16 mouse cellular contexts compared by ENCODE assay signal in the genomic region with DNA sequence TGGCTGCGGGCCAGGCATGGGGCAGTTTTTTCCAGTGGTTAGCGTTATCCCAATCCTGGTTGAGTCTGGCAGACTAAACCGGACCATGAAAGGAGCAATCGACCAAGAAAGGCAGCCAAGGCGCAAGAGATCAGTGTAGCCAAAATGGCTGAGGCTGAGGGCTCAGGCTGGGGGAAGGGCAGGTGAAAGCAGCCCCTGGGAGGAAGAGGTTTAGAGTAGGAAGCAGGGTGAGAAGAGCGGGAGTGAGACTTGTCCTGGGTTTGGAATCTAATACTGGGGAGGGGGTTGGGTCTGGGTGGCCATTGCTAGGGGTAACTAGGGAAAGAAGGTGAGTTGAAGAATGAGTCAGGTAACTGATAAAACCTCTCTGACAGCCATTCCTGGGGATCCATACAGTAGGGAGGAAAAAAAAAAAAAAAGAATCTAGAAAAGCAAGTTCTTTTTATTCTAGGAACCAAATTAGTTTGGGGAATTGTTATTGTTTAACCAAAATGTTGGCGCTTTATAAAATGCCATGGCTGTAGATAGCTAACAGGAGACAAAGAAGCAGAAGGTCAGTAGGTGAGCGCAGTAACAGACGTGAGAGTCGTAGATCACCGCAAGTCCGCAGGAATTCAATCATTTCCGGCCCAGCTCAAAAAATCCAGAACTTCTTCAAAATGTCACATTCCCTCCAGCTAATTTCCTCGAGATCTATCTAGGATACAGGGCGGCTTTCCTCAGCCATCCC. TPM values are rescaled to one million over a fixed set of nuclear protein-coding genes. Genes with fewer than 3 reads are reported as not detected.
DNase-seq lines count a peak whose midpoint lies in the region; ATAC-seq and TF ChIP-seq lines count a peak whose summit lies in the region.
"Had no signal": no experiment of that assay in that cellular context is flagged by ENCODE, and none has a peak within 500 bp of the region (broad histone marks: within the 10 kb centered on the region; RNA-seq: fewer than 3 reads in every experiment).

No protein-coding gene starts in this region.

- WGBS in kidney, embryonic 15.5 days = 54% methylated on average over 15 of the region's 15 CpGs
- WGBS in kidney, postnatal 0 days = 52% methylated on average over 15 of the region's 15 CpGs
- 83% methylated on average over 15 of the region's 15 CpGs for WGBS in forebrain, embryonic 11.5 days

- no peaks in the 10 kb centered on the region for H3K9me3 ChIP-seq in kidney, embryonic 15.5 days (replicated peaks)
- H3K9me3 ChIP-seq in kidney, postnatal 0 days (replicated peaks; ENCODE audit: low read length) = no peaks in the 10 kb centered on the region
- no peaks in the 10 kb centered on the region for H3K9me3 ChIP-seq in forebrain, embryonic 11.5 days (ENCODE audit: control insufficient read depth, low read length)
- H3K9me3 ChIP-seq: hindbrain, embryonic 15.5 days; limb, embryonic 15.5 days; neural tube, embryonic 13.5 days had no signal

- H3K4me1 ChIP-seq in kidney, embryonic 15.5 days = peaks cover 44% of the 10 kb centered on the region
- peaks cover 14% of the 10 kb centered on the region; the same call in 1 of the 2 replicates for H3K4me1 ChIP-seq in kidney, postnatal 0 days (replicated peaks; ENCODE audit: insufficient read depth, low read length)
- H3K4me1 ChIP-seq in forebrain, embryonic 11.5 days (replicated peaks; ENCODE audit: control insufficient read depth, insufficient read depth, low read length) = 0 out of 2 replicates have a peak, but pooled peaks cover 3% of the 10 kb centered on the region
- H3K4me1 ChIP-seq: hindbrain, embryonic 15.5 days had no signal

- no peak for TF ChIP-seq CTCF in kidney, postnatal 0 days (IDR thresholded peaks at IDR 0.05; ENCODE audit: low read depth)

- no peak overlapping the region for H3K4me3 ChIP-seq in kidney, embryonic 15.5 days (replicated peaks)
- H3K4me3 ChIP-seq in kidney, postnatal 0 days (replicated peaks; ENCODE audit: low read depth, low read length) = no peak overlapping the region
- H3K4me3 ChIP-seq in forebrain, embryonic 11.5 days (ENCODE audit: low read depth, low read length) = no peak overlapping the region
- H3K4me3 ChIP-seq: hindbrain, embryonic 15.5 days; limb, embryonic 15.5 days; neural tube, embryonic 13.5 days had no signal

- ATAC-seq in kidney, embryonic 15.5 days (replicated peaks; ENCODE audit: low FRiP score) = no peak
- no peak for ATAC-seq in kidney, postnatal 0 days (replicated peaks; ENCODE audit: low FRiP score, low read depth)
- ATAC-seq in forebrain, embryonic 11.5 days (replicated peaks; ENCODE audit: low FRiP score) = no peak

- peak overlapping the region; percentile 72 for H3K27ac ChIP-seq in kidney, embryonic 15.5 days
- H3K27ac ChIP-seq in kidney, postnatal 0 days = peak overlapping the region; percentile 58; the same call in 1 of the 2 replicates
- H3K27ac ChIP-seq in forebrain, embryonic 11.5 days (ENCODE audit: low read depth, low read length) = no peak overlapping the region
- H3K27ac ChIP-seq: hindbrain, embryonic 15.5 days; limb, embryonic 15.5 days; neural tube, embryonic 13.5 days had no signal

- H3K4me2 ChIP-seq in kidney, embryonic 15.5 days = no peak overlapping the region
- H3K4me2 ChIP-seq in kidney, postnatal 0 days (ENCODE audit: low read length) = no peak overlapping the region
- H3K4me2 ChIP-seq in forebrain, embryonic 11.5 days (ENCODE audit: low read depth, low read length, severe bottlenecking) = no peak overlapping the region
- H3K4me2 ChIP-seq: hindbrain, embryonic 15.5 days; limb, embryonic 15.5 days; neural tube, embryonic 13.5 days had no signal

- no peak overlapping the region for H3K9ac ChIP-seq in kidney, embryonic 15.5 days
- H3K9ac ChIP-seq in kidney, postnatal 0 days (ENCODE audit: low read depth, low read length) = no peak overlapping the region
- H3K9ac ChIP-seq in forebrain, embryonic 11.5 days (ENCODE audit: low read length) = no peak overlapping the region
- H3K9ac ChIP-seq: hindbrain, embryonic 15.5 days; limb, embryonic 15.5 days; neural tube, embryonic 13.5 days had no signal

- H3K27me3 ChIP-seq in kidney, embryonic 15.5 days = no peaks in the 10 kb centered on the region
- H3K27me3 ChIP-seq in kidney, postnatal 0 days (ENCODE audit: insufficient read depth, low read length) = no peaks in the 10 kb centered on the region
- H3K27me3 ChIP-seq in forebrain, embryonic 11.5 days (ENCODE audit: control insufficient read depth, insufficient read depth, low read length) = no peaks in the 10 kb centered on the region
- H3K27me3 ChIP-seq: hindbrain, embryonic 15.5 days had no signal

- no peak for DNase-seq in kidney, postnatal 10 days
- DNase-seq in ES-CJ7 (ENCODE audit: low read depth, low spot score) = peak; percentile 70
- DNase-seq in R1 (ENCODE audit: low read depth, low spot score) = peak; percentile 86
- DNase-seq in kidney, postnatal 0 days (ENCODE audit: low spot score) = no peak
- DNase-seq in gastrocnemius, adult 18-20 months (ENCODE audit: low spot score) = no peak
- no peak for DNase-seq in forebrain, embryonic 11.5 days (ENCODE audit: low spot score)
- DNase-seq in adrenal gland, postnatal 36 days = no peak
- DNase-seq: cerebellum, adult 11 months; cerebellum, postnatal 14 days; gastrocnemius, postnatal 25 days; heart, postnatal 14 days; right cerebral cortex, postnatal 25 days had no signal

- no peaks in the 10 kb centered on the region for H3K36me3 ChIP-seq in kidney, embryonic 15.5 days
- no peaks in the 10 kb centered on the region for H3K36me3 ChIP-seq in kidney, postnatal 0 days (ENCODE audit: insufficient read depth, low read length)
- H3K36me3 ChIP-seq in forebrain, embryonic 11.5 days (ENCODE audit: control insufficient read depth, insufficient read depth, low read length) = no peaks in the 10 kb centered on the region
- H3K36me3 ChIP-seq: hindbrain, embryonic 15.5 days; limb, embryonic 15.5 days; neural tube, embryonic 13.5 days had no signal

RNA-seq across cellular contexts. Expression of a gene that starts 6.7 kb away (rescaled TPM):
- polyA plus RNA-seq in kidney, embryonic 15.5 days (2015; fragmentation: Nextera tagmentation; extraction: Ambion mirVana) = 477 and 481 TPM in 2 replicates
- 324 and 337 TPM in 2 replicates for polyA plus RNA-seq in kidney, postnatal 0 days (2015; fragmentation: Nextera tagmentation; extraction: Ambion mirVana)
- total RNA-seq in gastrocnemius, adult 18-20 months (2021) = 100 to 1,000 TPM; 198 to 199 TPM
- 461 and 472 TPM in 2 replicates for polyA plus RNA-seq in forebrain, embryonic 11.5 days (2014; fragmentation: Nextera tagmentation; extraction: Ambion mirVana)
- total RNA-seq in adrenal gland, postnatal 36 days (2021) = 100 to 1,000 TPM; 176 to 189 TPM

Comparison
In these comparisons a context has a peak if more than half of its experiments do, and no peak if none do; other contexts are left out.
1. DNase-seq: peak in ES-CJ7 (single experiment) and R1 (single experiment); none in kidney, postnatal 10 days (single experiment), kidney, postnatal 0 days (single experiment), gastrocnemius, adult 18-20 months (single experiment), forebrain, embryonic 11.5 days (single experiment) and adrenal gland, postnatal 36 days (0 of 2).